Mouse (Mus musculus): ENCODE data around the gene Eif4h.

- TF ChIP-seq POLR2A (IDR thresholded peaks at IDR 0.05; ENCODE audit: low read depth, low read length) (no peak), CTCF (IDR thresholded peaks at IDR 0.05; ENCODE audit: extremely low read depth, insufficient read depth, insufficient read length, insufficient replicate concordance) (no peak)
Measured at GRCm38 (mm10) chr5:134644643-134645118, 5.4 kb upstream of the Eif4h start.
